Mouse (Mus musculus) brain, adult 2 months (tissue): ENCODE results near the gene Cypt1.

Experiments used
- DNase-seq: peaks from one replicate; pipeline ENCODE4 v3.0.0; 2011; ENCODE audit warnings: low read depth, low spot score

Gene Cypt1

DNA sequence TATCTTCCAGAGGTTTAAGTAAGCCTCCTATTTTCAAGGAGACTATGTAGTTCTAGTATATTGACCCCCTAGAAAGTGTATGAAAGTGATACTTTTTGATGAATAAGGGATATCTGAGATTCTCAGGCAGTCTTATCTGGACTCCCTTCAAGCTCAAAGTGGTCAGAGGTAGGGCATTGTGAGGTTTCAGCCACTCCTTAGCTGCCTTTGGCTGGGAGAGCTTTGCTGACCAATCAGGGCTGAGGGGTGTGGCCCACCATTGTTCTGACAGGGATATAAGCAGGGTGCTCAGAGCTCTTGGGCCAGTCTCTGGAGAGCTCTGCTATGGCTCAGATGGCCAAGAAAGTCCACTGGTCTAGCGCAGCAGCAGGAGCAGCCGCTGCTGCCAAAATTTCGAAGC is at the start of gene Cypt1:
Gene Cypt1 (plus strand): TSS at position 301 of the 400 bp plus-strand sequence.
- no peak for DNase-seq

DNA sequence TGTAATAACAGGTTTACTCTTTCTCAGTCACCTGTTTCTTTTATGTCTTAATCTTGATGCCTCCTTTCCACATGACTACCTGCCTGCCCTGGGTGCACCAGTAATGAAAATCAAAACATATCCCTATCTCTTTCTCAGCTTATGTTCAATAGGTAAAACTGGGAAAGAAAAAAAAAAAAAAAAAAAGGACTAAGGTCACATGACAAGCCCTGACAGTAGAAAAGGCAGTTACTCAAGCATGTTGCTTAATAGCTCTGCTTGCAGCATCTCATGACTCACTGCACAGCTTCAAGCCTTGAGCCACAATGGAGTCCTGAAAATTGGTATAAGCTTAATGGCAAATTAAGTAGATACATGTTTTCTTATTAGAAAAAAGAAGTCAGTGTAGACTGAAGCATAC is 24.1 kb downstream of the Cypt1 start:
- no peak for DNase-seq

DNA sequence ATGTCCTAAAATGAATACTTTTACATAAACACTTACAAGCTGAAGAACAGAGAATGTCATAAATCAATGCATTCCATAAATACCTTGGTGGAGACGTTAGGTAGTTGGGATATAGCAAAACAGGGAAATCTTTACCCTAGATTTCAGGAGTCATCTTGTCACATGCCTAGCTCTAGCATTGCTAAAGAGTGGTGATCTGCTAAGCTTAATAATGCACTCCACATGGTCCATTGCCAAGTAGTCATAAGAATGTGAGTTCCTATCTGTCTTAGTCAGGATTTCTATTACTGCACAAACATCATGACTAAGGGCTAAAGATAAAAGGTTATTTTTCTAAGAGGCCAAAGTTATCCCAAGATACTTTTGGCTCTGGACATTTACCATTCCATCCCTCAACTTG is 34.4 kb downstream of the Cypt1 start:
- no peak for DNase-seq

DNA sequence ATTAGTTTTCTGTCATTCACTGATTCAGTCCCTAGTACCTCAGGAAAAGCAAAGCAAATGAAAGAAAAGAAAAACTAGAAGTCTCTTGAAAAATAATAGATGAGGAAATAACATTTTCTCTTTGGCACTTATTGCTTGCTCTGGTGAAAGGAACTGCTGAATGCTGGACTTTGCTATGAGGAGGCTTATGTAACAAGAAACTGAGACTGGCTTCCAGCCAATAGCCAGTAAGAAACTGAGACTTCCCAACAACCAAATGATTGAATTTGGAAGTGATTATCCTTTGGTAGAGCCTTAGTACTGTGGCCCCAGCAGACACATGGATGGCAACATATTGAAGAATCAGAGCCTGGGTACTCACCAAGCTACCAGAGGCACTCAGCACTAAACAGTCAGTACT is 35.8 kb downstream of the Cypt1 start:
- DNase-seq, result peak; percentile 14
